Mouse (Mus musculus) B cell, adult 2 months (primary cell): Measurements from ENCODE around the gene Amer1.

Experiments used
- DNase-seq, 2 experiments: peaks; one replicate each; pipeline ENCODE4 v3.0.0; 2022

Amer1 gene

DNA sequence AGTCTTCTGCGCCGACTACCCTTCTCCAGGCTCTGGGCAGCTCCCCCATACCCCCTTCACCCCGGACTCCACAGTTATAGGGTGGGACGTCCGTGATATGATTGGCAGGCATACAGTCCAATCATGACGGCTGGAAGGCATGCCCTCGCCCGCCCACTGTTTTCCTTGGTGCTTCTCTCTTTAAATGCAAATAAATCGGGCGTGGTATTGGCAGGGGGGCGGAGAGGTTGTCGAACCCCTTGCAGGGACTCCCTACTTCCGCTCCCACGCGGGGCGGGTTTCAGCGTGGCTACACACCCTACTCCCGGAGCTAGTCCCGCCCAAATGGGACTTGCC lies at the start of gene Amer1:
Amer1 (minus strand) TSS at position 97 of the 336 bp plus-strand sequence.
- peak; percentile 80 to 83 for DNase-seq

GRCm38 (mm10) chrX:95457166-95457565 lies 12.5 kb upstream of the Amer1 start:
- DNase-seq: no peak

DNA sequence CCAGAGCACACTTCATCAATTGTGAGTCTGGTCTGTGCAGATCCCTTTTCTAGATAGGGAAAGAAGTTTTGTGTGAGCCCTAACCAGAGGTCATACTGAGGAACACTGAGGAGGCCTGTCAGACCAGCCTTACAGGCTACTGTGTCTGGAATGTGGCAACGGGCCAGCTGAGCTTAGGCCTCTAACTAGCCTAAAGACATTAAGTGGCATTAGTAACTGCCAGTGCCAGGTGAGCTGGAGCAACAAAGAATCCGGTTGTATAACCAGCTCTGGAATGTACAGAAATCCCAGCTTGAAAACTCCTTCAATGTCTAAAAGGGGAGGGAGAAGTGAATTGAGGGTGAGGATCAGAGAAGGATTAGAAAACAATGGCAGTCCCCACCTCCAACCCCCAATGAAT lies 1.2 kb upstream of the Amer1 start:
- no peak for DNase-seq

DNA sequence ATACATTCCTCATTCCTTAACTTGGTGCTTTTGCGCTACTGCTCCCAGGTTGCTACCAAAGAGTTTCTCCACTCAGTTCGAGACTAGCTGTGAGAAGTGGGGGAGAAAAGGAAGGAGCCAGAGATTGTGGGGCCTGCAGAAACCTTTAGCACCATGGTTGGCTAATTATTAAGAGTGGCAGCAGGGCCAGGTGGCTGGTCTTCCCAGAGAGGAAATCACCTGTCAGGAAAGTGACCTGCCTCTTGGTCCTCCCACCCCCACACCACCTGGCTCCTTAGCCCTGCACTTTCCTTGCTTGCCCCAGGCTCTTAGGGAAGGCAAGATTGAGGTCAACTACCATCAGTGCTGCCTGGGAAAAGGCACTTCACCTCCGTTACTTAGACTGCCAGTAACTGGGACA lies 469 bp upstream of the Amer1 start:
- no peak for DNase-seq

GRCm38 (mm10) chrX:95443898-95444775 lies 535 bp downstream of the Amer1 start:
- DNase-seq: peak; percentile 40 to 43

DNA sequence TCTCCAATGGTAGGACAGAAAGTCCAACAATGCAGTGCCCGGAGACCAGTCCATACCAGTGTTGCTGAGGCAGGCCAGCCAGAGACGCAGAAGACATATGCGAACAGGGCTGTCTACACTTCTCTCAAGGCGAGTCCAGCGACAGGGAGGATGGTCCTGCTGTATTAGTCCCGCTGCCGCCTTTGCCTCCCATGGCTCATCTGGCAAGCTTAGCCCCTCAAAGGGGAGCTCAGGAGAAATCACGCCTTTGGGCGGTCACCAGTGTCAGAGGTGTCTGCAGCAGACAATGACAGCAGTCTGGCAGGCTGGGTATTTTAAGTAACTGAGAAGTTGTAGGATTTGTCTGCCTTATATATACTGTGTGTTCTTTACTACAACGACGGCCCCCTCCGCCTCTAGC lies 1.3 kb downstream of the Amer1 start:
- DNase-seq: no peak

DNA sequence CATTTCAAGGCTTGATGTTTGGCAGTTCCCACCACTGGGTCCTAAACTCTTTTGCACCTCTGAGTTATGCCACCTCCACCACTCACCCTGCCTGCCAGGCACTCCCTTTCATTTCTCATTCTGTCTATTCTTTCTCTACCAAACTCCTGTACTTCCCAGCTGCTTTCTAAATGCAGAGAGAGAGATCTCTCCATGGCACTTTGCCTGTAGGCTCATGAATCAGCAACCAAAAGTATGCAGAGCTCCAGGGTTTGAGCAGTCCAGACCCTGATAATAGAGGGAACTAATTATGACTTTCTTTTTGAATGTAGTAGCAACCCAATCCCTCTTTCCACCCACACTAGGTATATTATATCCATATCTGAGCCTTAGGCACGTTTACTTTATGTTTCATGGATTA lies 2.4 kb downstream of the Amer1 start:
- no peak for DNase-seq

DNA sequence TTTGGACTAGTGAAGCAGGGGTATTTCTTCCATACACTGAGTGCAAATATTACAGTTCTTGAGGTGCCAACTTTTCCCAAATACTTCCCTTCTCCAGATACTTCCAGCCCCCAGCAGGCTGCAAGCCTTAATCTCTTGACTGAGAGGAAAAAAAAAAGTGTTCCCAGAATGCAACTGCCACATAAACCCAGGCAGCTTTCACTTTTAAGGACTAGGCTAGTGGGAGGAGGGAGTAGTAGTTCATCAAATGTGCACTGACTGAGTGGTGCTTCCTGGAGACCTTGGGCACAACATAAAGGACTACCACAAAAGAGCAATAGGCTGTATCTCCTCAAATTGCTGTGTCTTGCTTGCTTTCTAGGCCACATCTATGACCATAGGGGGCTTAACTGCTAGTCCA lies 3.4 kb downstream of the Amer1 start:
- no peak for DNase-seq

DNA sequence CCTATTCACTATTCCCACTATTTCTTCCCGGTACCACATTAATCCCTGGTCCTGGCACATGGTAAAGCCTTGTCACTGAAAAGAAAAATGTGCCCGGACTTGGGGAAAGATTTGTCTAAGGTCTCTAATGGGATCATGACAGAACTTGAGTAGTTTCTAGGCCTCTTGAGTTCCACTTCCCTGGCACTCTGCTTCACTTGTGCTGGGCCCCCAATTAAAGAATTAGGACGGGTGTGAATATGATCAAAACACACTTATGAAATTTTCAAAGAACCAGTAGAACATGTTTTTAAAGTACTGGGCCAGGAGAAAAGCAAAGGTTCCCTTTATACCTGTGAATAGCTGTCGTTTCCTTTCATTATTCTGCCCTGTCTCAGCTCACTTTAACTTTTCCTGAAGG lies 6.2 kb downstream of the Amer1 start:
- DNase-seq: no peak

DNA sequence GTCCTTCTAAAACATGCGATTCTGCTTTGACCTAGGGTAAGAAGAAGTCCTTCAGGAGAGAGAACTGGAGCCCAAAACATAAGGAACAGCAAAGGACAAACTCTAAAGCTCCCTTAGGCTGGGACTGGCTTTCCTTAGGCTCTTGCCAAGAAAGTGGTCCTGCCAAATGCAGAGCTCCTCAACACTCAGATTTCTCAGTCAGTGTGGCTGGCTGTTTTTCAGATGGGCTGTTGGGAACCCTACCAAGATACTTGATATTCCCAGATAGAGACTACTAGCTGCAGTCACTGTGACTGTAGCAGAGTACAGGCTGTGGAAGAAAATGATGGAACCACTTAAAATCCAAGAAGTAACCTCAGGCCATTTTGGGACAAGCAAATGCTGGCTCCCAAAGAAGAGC lies 7.4 kb downstream of the Amer1 start:
- no peak for DNase-seq

- no peak for DNase-seq
These were observed 71.6 kb downstream of the Amer1 start for GRCm38 (mm10) chrX:95373101-95373500.
